Mouse (Mus musculus) thymus, adult 2 months (tissue): ENCODE measurements around the gene Dyrk2.

Experiments
- CTCF ChIP-seq: fragments of 200-500 bp; IDR thresholded peaks from 2 replicates; pipeline ENCODE4 v1.5.1; 2012; ENCODE audit warnings: mild to moderate bottlenecking, control low read depth, low read length, moderate library complexity, borderline replicate concordance; ENCODE audit not compliant: control insufficient read depth, poor library complexity, insufficient read depth; ENCODE audit errors: extremely low read depth
- POLR2A ChIP-seq: fragments of 200-500 bp; IDR thresholded peaks from 2 replicates; pipeline ENCODE4 v1.6.1; 2012; ENCODE audit warnings: mild to moderate bottlenecking, low read length, control low read depth, moderate library complexity; ENCODE audit not compliant: control insufficient read depth, poor library complexity, insufficient read depth; ENCODE audit errors: extremely low read depth

DNA sequence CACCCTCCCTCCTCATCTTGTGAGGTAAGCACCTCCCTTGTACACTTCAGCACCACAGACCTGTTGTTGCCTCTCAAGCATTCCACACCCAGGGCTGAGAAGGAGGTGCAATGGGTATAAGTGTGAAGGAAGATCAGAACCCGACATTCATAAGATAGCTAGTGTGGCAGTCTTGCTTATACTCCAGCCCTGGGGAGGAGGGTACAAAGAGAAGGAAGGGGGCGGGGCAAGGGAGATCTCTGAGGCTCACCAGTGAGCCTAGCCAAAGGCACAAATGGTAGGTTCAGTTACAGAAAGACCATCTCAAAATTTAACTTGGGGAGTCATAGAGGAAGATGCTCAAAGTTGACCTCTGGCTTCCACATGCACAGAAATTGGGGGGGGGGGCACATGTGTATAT lies 14.1 kb upstream of the Dyrk2 start:
- no peak for TF ChIP-seq POLR2A
- no peak for TF ChIP-seq CTCF
